Mouse (Mus musculus) hematopoietic stem cell, adult 5-6 weeks (primary cell): Measurements from ENCODE around the gene Ccdc152. TPM values are rescaled to one million over a fixed set of nuclear protein-coding genes. Genes with fewer than 3 reads are reported as not detected.

Source experiments
- ATAC-seq, 2 experiments: fragments of 125-278 bp in 1 of 2; replicated peaks in 1 of 2; 2 replicates each; pipeline ENCODE4 v1.8.0; 2016 to 2017; ENCODE audit warnings: inconsistent platforms in 2 of 2, mild to moderate bottlenecking in 2 of 2, moderate number of reproducible peaks in 2 of 2, low read depth in 1 of 2, moderate TSS enrichment in 1 of 2; ENCODE audit not compliant: low FRiP score in 2 of 2, poor library complexity in 2 of 2, severe bottlenecking in 2 of 2, insufficient read depth in 1 of 2, low TSS enrichment in 1 of 2
- total RNA-seq: library from RNA; stranded (forward); fragments of 172-1452, 232-1000 nt; gene quantifications from 2 replicates; pipeline ENCODE4 v1.2.3, GENCODE M21; 2017

Gene Ccdc152
- total RNA-seq, 1 experiment from 2014 or later = 1.4 TPM

DNA sequence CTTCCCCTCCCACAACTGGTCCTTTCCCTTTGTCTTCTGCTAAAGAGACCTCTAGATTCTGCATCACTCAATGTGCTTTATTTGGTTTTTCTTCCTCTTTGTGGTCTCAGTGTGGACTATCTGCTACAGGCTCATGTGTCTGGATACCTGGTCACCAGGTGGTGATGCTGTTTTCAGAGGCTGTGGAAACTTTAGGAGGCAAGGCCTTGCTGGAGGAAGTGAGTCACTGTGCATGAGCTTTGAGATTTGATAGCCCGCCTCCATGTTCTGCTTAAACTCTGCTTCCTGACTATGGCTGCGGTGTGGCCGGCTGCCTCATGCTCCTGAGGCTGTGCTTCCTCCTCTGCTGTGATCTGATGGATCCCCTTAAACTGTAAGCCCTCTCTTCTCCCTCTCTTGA, 12.9 kb downstream of the Ccdc152 start:
- ATAC-seq = peak in 1 of 2 experiments; percentile 10; a peak in 1 of 4 replicates

- ATAC-seq = no peak
Measured at GRCm38 (mm10) chr15:3286032-3286431, 17.3 kb downstream of the Ccdc152 start.

DNA sequence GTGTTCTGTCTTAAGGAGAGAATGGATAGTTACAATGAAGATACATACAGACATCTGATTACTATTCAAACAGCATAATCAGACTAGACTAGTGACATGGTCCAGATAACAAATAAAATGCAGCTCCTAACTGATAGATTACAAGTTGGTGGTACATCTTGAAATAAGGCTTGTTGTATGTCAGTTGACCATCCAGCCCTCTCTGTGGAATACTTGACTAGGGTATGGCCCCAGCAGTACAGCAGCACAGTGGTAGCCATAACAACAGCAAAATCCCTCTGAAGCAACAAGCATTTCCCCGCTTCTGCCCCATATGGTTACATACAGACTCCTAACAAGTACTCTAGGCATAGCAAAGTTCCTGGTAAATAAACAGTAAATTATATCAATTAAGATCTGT, 21.6 kb downstream of the Ccdc152 start:
- ATAC-seq = no peak

DNA sequence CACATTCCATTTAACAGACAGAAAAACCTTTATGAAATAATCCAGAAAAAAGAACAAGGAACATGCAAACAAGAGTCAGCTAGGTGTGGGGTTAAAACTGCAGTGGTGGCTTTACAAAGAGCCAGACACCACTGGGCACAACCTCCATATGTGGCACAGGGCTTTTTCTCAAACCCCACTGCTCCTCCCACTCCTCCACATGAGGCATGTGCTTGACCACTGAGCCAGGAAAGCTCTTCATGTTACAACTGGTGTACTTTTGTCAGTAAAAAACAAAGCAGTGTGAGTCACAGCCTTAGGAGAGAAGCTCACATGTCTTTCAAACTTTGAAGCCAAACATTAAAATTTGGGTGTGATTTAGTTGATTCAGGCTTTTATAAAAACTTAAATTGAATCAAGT, 22.1 kb downstream of the Ccdc152 start:
- no peak for ATAC-seq

DNA sequence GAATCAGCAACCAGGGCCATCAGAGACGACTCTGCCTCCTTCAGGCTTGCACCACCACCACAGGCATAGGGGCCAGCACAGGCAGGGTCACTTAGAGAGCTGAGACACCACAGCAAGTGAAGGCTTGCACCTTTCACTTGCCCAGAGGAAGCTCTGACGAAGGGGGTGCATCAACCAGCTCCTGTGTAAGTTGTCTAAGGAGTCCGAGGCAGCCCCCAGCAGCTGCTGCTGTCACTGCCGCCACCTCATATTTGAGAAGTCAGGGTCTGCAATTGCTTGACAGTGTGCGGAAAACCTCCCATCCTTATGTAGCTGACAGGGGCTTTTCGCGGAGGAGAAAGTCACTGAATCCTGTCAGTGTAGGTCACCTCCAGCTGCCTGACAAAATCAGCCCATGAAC, 24.1 kb downstream of the Ccdc152 start:
- ATAC-seq = no peak

GRCm38 (mm10) chr15:3277391-3277790, 25.9 kb downstream of the Ccdc152 start:
- no peak for ATAC-seq

DNA sequence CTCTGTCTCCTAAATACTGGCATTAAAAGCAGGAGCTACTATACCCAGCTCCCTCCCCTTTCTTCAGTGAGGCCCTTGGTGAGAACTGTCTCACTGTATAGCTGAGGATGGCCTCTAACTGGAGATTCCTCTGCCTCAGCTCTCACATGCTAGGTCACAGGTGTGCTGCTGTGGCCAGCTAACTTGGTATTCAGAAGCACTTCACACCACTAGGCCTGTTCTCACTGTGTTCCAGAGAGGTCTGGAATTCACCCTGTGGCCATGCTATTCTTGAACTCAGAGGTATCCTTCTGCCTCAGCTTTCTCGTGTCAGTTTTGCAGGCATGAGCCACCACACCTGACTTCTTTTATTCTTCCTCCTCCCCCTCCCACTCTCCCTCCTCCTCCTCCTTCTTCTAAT, 30.1 kb downstream of the Ccdc152 start:
- no peak for ATAC-seq

- peak in 1 of 2 experiments; percentile 29; a peak in 2 of 4 replicates for ATAC-seq
Measured at GRCm38 (mm10) chr15:3271216-3271615, 32.1 kb downstream of the Ccdc152 start.

- peak; percentile 91 to 92 for ATAC-seq
Measured at GRCm38 (mm10) chr15:3270646-3271077, 32.7 kb downstream of the Ccdc152 start.

DNA sequence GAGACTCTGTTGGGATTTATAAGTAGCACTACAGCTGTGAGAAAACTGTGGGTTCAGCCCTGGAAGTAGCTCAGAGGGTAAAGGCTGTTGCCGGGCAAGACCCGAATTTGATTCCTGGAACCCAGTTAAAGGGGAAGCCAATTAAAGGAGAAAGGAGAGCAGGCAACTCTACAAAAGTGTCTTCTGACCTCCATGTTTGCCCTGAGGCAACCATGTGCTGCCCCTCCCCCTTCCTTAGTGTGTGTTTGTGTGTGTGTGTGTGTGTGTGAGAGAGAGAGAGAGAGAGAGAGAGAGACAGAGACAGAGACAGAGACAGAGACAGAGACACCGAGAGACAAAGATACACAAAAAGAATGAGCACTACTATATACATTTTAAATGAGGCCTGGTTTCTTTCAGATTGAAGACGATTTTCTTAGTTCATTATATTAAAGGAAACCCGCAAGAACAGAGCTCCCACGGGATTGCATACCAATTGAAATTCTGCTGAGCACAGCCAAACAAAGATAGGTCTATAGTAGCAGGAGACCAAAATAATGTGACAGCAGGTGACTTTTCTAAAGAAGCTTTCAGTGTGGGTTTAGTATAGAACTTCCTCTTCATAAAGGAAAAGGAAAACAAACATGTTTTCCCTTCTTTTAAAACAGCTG, 33.2 kb downstream of the Ccdc152 start:
- peak; percentile 28 to 46 for ATAC-seq

DNA sequence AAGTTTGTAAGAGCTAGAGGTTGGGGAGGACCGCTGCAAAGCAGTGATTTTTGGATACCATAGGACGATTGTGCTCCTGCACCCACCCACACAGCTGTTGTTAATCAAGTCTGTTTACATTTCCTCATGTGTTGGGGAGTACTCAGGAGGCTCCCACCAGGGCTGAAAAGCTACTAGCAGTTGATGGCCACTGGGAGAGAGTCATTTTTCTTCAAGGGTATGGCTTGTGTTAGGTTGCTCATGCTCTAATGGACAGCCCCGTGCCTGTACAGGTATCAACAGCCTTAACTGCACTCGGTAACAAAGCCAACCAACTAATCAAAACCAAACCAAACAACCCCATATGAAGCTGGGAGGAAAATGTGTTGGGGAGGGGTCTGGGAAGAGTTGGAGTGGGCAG, 33.8 kb downstream of the Ccdc152 start:
- ATAC-seq = no peak

GRCm38 (mm10) chr15:3268247-3268646, 35.1 kb downstream of the Ccdc152 start, which contains the start of gene Selenop:
Gene Selenop, plus strand, starts transcription at chr15:3268547.
- ATAC-seq = no peak

- 0 out of 4 replicates have a peak, but pooled peaks of 1 of the 2 experiments have one; percentile 20 for ATAC-seq
Measured at GRCm38 (mm10) chr15:3264828-3265227, 38.5 kb downstream of the Ccdc152 start.

DNA sequence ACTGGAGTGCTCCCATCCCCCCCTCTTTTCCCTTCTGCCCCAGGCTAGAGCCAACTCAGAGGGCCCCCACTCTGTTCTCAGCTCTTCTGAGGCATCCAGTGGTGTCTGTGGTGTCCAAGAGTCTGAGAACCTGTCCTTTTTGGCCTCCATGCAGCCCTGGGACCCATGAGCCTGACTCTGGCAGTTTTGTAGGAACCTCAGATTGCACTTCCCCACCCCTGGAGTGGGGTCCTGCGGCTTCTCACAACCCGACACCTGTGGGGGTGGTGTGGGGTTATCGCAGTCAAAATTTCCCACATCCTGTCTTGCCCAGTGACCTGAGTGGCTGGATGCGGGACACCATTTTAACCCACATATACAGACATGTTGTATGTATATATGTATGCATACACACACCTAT, 39.0 kb downstream of the Ccdc152 start:
- ATAC-seq = 0 out of 4 replicates have a peak, but pooled peaks have one; percentile 12 to 25

GRCm38 (mm10) chr15:3262883-3263282, 40.4 kb downstream of the Ccdc152 start:
- no peak for ATAC-seq

- ATAC-seq = no peak
Measured at GRCm38 (mm10) chr15:3260309-3260708, 43.0 kb downstream of the Ccdc152 start.

DNA sequence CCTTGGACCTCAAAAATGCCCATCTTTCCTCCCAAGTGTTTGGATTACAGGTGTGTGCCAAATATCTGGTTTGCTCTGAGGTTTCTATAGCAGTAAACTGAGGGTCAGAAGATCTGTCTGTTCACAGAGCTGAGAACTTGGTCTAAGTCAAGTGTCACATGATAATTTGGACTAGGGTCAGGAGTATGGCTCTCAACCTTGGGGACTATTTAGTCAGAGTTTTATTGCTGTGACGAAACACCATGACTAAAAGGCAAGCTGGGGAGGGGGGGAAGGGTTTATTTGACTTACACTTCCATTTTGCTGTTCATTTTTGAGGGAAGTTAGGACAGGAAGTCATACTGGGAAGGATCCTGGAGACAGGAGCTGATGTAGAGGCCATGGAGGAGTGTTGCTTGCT, 44.3 kb downstream of the Ccdc152 start:
- no peak for ATAC-seq

DNA sequence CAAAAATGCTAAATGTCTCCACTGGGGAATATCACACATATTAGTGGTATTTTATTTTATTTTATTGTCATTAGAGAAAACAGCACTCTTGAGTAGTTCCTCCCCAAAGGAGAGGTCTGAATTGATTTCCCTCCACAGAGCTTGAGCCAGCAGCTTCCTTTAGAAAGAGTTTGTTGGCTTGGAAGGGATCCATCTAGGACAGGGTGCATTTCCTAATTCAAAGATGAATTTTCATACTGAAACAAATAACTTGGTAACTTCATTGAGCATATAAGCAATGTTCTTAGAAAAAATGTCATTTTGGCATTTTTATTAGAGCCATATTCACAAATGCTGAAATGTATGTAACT, 51.6 kb downstream of the Ccdc152 start:
- ATAC-seq = no peak

- no peak for ATAC-seq
Measured at GRCm38 (mm10) chr15:3251031-3251717, 52.2 kb downstream of the Ccdc152 start.
